Mouse (Mus musculus) embryonic facial prominence, embryonic 12.5 days (tissue): Measurements from ENCODE around the gene Adgrg1. TPM values are rescaled to one million over a fixed set of nuclear protein-coding genes. Genes with fewer than 3 reads are reported as not detected.

Source experiments
- ATAC-seq: fragments of 200-750 bp; cut with Nextera tagmentation; 2 replicates; pipeline ENCODE4 v1.8.0; 2017; ENCODE audit not compliant: insufficient number of reproducible peaks, insufficient read depth, low FRiP score, low TSS enrichment
- H3K27ac ChIP-seq: fragments of 300-500 bp; sonication (generic); 2 replicates; pipeline ENCODE4 v1.5.1; 2016; ENCODE audit warnings: mild to moderate bottlenecking
- H3K27me3 ChIP-seq: fragments of 300-500 bp; sonication (generic); 2 replicates; pipeline ENCODE4 v1.6.1; 2016; ENCODE audit warnings: mild to moderate bottlenecking, moderate library complexity
- H3K36me3 ChIP-seq: fragments of 300-500 bp; sonication (generic); 2 replicates; pipeline ENCODE4 v1.6.1; 2016; ENCODE audit warnings: mild to moderate bottlenecking
- H3K4me1 ChIP-seq: fragments of 300-500 bp; sonication (generic); 2 replicates; pipeline ENCODE4 v1.6.1; 2016
- H3K4me2 ChIP-seq: fragments of 300-500 bp; sonication (generic); replicated peaks from 2 replicates; pipeline ENCODE4 v1.6.1; 2016; ENCODE audit warnings: mild to moderate bottlenecking, moderate library complexity
- H3K4me3 ChIP-seq: fragments of 300-500 bp; sonication (generic); 2 replicates; pipeline ENCODE4 v1.5.1; 2016; ENCODE audit warnings: mild to moderate bottlenecking
- H3K9ac ChIP-seq: fragments of 300-500 bp; sonication (generic); 2 replicates; pipeline ENCODE4 v1.6.1; 2016; ENCODE audit warnings: mild to moderate bottlenecking, moderate library complexity
- H3K9me3 ChIP-seq: fragments of 300-500 bp; sonication (generic); 2 replicates; pipeline ENCODE4 v1.6.1; 2016; ENCODE audit warnings: mild to moderate bottlenecking, moderate library complexity
- WGBS: fragments of 180-500 bp; shearing (Covaris S2); methylation state at CpG from one replicate; pipeline ENCODE4 v1.1.7; 2016; 5-methylcytosine and 5-hydroxymethylcytosine counted together
- polyA plus RNA-seq: library from polyadenylated mRNA; unstranded; fragments of >200 nt; fragmentation: Nextera tagmentation; extraction: Ambion mirVana; gene quantifications from 2 replicates; pipeline ENCODE4 v1.2.1, GENCODE M21; 2016

Adgrg1 gene
- polyA plus RNA-seq, 1 experiment from 2014 or later = 22.3 TPM

GRCm38 (mm10) chr8:94954368-94954737 is 20.2 kb upstream of the Adgrg1 start:
- no peak overlapping the region for H3K9ac ChIP-seq
- no peaks in the 10 kb centered on the region for H3K27me3 ChIP-seq
- WGBS = 82% methylated on average over 7 of the region's 7 CpGs

DNA sequence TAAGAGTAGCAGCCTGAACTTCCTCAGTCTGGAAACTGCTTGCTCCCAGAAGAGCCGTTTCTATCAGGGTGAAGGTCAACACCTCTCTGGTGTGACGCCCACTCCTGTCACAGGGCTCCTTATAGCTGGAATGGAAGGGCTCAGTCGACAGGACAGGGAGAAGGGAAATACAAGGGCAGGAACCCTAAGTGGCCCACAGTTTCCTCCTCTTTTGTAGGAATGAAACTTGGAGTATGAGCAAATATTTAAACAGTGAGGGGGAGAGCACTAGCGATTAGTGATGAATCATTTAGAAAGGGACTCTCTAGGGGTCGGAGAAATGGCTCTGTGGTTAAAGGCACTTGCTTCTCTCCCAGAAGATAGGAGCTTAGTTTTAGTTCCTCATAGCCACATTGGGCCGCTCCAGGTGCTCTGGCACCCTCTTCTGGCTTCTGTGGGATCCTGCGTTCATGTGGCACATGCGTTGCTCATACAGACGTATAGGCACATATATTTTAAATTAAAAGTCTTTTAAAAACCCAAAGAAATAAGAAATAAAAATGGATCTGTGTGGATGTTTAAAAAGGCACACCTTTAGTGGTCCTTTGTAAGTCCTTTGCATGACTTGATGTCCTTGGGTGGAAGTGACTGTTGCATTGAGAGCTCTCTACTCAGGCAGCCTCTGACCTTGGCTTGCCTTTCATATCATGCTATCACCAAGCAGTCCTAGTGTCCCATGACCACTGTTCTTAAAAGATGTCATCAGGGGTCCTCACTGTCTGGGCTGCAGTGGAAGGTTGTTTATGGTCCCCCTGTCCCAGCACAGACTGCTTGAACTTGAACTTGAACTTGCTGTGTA is 19.4 kb upstream of the Adgrg1 start:
- WGBS = 34% methylated on average over 9 of the region's 9 CpGs
- no peak for ATAC-seq
- H3K9me3 ChIP-seq = no peaks in the 10 kb centered on the region

More at GRCm38 (mm10) chr8:94954368-94954737, 20.2 kb upstream of the Adgrg1 start:
- H3K4me3 ChIP-seq = no peak overlapping the region
- no peak overlapping the region for H3K27ac ChIP-seq
- no peaks in the 10 kb centered on the region for H3K9me3 ChIP-seq
- H3K4me1 ChIP-seq = no peaks in the 10 kb centered on the region
- H3K4me2 ChIP-seq = no peak overlapping the region
- no peaks in the 10 kb centered on the region for H3K36me3 ChIP-seq
- no peak for ATAC-seq

DNA sequence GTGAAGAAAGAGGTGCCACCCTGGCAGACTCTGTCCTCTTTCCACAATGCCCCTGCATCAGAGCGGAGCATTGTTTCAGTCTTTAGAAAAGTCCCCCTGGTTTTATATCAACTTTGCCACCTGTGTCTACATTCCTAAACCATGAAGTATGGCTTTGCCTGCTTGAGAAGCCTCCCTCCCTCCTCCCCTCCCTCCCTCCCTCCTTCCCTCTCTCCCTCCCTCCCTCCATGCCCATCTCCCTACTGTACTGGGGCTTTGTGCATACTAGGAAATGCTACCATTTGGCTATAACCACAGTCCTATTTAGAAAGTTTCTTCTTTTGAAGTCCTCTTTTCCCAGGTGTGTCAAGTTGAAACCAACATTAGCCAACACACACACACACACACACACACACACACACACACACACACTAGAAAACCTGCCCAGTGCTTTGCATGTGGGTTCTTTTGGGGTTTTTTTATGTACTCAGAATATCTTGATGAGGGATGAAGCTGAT is 18.4 kb upstream of the Adgrg1 start:
- Histone ChIP-seq H3K27ac (no peak overlapping the region), H3K9me3 (no peaks in the 10 kb centered on the region), H3K9ac (no peak overlapping the region), H3K4me1 (no peaks in the 10 kb centered on the region), H3K4me3 (no peak overlapping the region), H3K4me2 (no peak overlapping the region), H3K36me3 (no peaks in the 10 kb centered on the region), H3K27me3 (no peaks in the 10 kb centered on the region)
- 85% methylated on average over 1 of the region's 1 CpGs for WGBS
- no peak for ATAC-seq

More for the DNA sequence above, 19.4 kb upstream of the Adgrg1 start:
- H3K27ac ChIP-seq = no peak overlapping the region
- H3K4me1 ChIP-seq = no peaks in the 10 kb centered on the region
- no peak overlapping the region for H3K4me2 ChIP-seq
- H3K4me3 ChIP-seq = no peak overlapping the region
- no peaks in the 10 kb centered on the region for H3K36me3 ChIP-seq
- no peak overlapping the region for H3K9ac ChIP-seq
- no peaks in the 10 kb centered on the region for H3K27me3 ChIP-seq

DNA sequence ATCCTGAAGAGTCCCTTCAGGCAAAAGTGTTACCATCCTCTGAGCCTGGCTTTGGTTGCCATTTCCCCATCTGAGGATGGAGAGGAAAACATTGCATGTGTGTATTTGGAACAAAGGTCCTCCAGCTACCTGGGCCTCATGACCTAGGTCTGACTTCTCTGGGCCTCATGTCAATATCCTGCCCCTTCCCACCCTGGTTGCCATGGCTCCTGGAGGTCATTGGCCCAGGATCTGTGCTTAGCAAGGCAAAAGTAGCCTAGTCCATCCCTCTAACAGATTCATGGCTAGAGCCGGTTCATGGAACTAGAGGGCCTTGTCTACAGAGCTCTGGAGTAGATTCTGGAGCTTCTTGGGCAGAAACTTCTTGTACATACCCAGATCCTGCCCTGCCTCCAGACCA is 12.3 kb upstream of the Adgrg1 start:
- Histone ChIP-seq H3K9me3 (no peaks in the 10 kb centered on the region), H3K27me3 (no peaks in the 10 kb centered on the region), H3K4me1 (no peaks in the 10 kb centered on the region), H3K9ac (no peak overlapping the region), H3K4me3 (no peak overlapping the region), H3K4me2 (no peak overlapping the region), H3K36me3 (no peaks in the 10 kb centered on the region), H3K27ac (no peak overlapping the region)
- ATAC-seq = no peak
- WGBS = 86% methylated on average over 1 of the region's 1 CpGs

- Histone ChIP-seq H3K9ac (no peak overlapping the region), H3K4me3 (no peak overlapping the region), H3K4me1 (no peaks in the 10 kb centered on the region), H3K27ac (no peak overlapping the region), H3K27me3 (no peaks in the 10 kb centered on the region), H3K36me3 (no peaks in the 10 kb centered on the region), H3K4me2 (no peak overlapping the region), H3K9me3 (no peaks in the 10 kb centered on the region)
- WGBS = 52% methylated on average over 10 of the region's 10 CpGs
- ATAC-seq = no peak
Measured at GRCm38 (mm10) chr8:94964828-94965227, 9.7 kb upstream of the Adgrg1 start.

DNA sequence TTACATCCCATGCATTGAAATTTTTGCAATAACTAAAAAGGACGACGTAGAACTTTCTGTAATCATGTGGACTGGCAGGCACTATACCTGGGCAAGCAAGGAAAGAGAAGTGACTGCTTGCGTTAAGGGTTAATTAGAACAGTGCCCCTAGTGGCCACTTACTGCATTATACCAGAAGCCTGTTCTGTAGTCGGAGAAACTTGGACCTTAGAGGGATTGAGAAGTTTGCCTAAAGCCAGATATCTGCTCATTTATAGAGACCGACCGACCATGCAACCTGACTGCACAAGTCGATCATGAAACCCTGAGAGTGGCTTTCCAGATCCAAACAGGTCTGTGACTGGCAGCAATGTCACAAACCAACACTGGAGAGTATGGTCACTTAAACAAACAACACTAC is 8.0 kb upstream of the Adgrg1 start:
- 24% methylated on average over 7 of the region's 7 CpGs for WGBS
- Histone ChIP-seq H3K9me3 (no peaks in the 10 kb centered on the region), H3K4me3 (no peak overlapping the region), H3K27ac (no peak overlapping the region), H3K9ac (no peak overlapping the region), H3K4me1 (no peaks in the 10 kb centered on the region), H3K36me3 (no peaks in the 10 kb centered on the region), H3K27me3 (no peaks in the 10 kb centered on the region), H3K4me2 (no peak overlapping the region)
- no peak for ATAC-seq

DNA sequence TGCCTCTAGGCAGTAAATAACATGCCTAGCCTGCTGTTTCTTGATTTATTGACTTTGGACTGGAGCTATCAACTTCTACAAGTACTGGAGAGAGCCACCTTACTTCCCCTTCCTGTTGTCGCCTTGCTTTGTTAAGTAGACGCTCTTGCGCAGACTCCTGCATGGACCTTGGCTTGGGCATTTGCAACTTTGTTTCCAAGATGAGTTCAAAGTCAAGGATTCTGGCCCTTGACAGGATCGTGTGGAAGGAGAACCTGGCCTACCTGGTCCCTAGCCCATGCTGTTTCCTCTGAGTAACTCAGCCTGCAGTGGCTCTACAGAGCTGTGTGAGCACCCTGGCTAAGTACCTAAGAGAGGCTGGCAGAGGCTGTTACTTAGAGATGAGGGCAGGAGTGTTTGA is 7.5 kb upstream of the Adgrg1 start:
- no peaks in the 10 kb centered on the region for H3K36me3 ChIP-seq
- ATAC-seq = no peak
- no peaks in the 10 kb centered on the region for H3K4me1 ChIP-seq
- no peaks in the 10 kb centered on the region for H3K27me3 ChIP-seq
- WGBS = 88% methylated on average over 4 of the region's 4 CpGs
- no peak overlapping the region for H3K4me3 ChIP-seq
- H3K9ac ChIP-seq = no peak overlapping the region
- no peaks in the 10 kb centered on the region for H3K9me3 ChIP-seq
- H3K27ac ChIP-seq = no peak overlapping the region
- H3K4me2 ChIP-seq = no peak overlapping the region

DNA sequence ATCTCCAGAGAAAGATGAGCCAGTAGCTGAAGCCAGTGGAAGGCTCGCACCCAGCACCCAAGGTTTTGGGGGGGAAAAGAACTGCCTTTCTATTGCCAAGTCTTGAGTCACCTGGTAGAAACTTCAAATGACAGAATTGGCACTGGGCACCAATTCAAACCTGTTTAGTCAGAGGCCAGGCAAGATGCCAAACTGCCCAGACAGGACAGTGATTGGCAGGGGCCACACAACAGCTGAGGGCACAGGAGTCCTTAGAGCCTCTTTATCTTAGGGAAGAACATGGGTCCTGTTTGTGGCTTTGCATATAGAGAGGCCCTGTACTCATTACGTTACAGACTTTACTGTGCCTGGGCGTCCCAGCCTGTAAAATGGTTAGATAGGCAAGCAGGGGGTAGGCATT is 7.0 kb upstream of the Adgrg1 start:
- H3K27me3 ChIP-seq = no peaks in the 10 kb centered on the region
- H3K4me3 ChIP-seq = no peak overlapping the region
- H3K36me3 ChIP-seq = no peaks in the 10 kb centered on the region
- H3K4me2 ChIP-seq = no peak overlapping the region
- H3K27ac ChIP-seq = no peak overlapping the region
- H3K4me1 ChIP-seq = no peaks in the 10 kb centered on the region
- ATAC-seq = no peak
- 89% methylated on average over 3 of the region's 3 CpGs for WGBS
- H3K9me3 ChIP-seq = no peaks in the 10 kb centered on the region
- H3K9ac ChIP-seq = no peak overlapping the region

GRCm38 (mm10) chr8:94973270-94973669 is 1.3 kb upstream of the Adgrg1 start:
- Histone ChIP-seq H3K9ac (no peak overlapping the region), H3K27me3 (peaks cover 14% of the 10 kb centered on the region; the same call in 1 of the 2 replicates), H3K36me3 (no peaks in the 10 kb centered on the region), H3K4me1 (peaks cover 14% of the 10 kb centered on the region; the same call in 1 of the 2 replicates), H3K4me2 (no peak overlapping the region), H3K4me3 (no peak overlapping the region), H3K9me3 (no peaks in the 10 kb centered on the region), H3K27ac (no peak overlapping the region)
- ATAC-seq = no peak
- WGBS = 91% methylated on average over 9 of the region's 9 CpGs

DNA sequence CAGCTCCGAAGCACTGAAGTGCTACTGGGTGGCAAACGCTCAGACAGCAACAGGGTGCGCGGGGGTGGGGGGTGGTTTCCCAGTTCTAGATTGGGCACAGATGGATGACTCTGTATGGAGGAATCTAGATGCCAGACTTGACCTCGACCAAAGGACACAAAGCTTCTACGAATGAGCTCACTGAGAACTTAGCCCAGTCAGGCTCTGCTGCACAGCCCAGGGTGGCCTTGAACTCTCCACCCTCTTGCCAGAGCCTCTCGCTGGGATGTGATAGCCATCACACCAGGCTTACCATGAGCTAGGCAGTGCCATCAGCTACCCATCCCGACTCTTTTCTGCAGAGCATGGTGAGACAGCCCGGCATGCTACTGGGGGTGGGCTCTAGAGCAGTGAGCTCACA is 765 bp upstream of the Adgrg1 start:
- no peak overlapping the region for H3K4me3 ChIP-seq
- H3K4me2 ChIP-seq = no peak overlapping the region
- H3K9ac ChIP-seq = no peak overlapping the region
- H3K4me1 ChIP-seq = peaks cover 15% of the 10 kb centered on the region; the same call in 1 of the 2 replicates
- no peak overlapping the region for H3K27ac ChIP-seq
- no peaks in the 10 kb centered on the region for H3K9me3 ChIP-seq
- peaks cover 16% of the 10 kb centered on the region; the same call in 1 of the 2 replicates for H3K27me3 ChIP-seq
- 77% methylated on average over 9 of the region's 9 CpGs for WGBS
- H3K36me3 ChIP-seq = no peaks in the 10 kb centered on the region
- ATAC-seq = no peak

- H3K27me3 ChIP-seq = peaks cover 16% of the 10 kb centered on the region; the same call in 1 of the 2 replicates
- 19% methylated on average over 17 of the region's 17 CpGs for WGBS
- H3K36me3 ChIP-seq = no peaks in the 10 kb centered on the region
- peak; percentile 43; the same call in 1 of the 2 replicates for ATAC-seq
- H3K4me2 ChIP-seq = peak overlapping the region; percentile 40
- no peak overlapping the region for H3K9ac ChIP-seq
- peaks cover 15% of the 10 kb centered on the region; the same call in 1 of the 2 replicates for H3K4me1 ChIP-seq
- H3K9me3 ChIP-seq = no peaks in the 10 kb centered on the region
- peak overlapping the region; percentile 20; the same call in 1 of the 2 replicates for H3K4me3 ChIP-seq
- H3K27ac ChIP-seq = peak overlapping the region; percentile 58; the same call in 1 of the 2 replicates
Measured at GRCm38 (mm10) chr8:94976651-94977417, 2.3 kb downstream of the Adgrg1 start.
